ENCODE assay signal across 8 mouse cellular contexts in genomic region chr3:116331811-116332464, GRCm38 (mm10).
A peak's percentile ranks its signal among the peaks of the same experiment; 100 is the strongest.
DNase-seq lines count a peak whose midpoint lies in the region; ATAC-seq and TF ChIP-seq lines count a peak whose summit lies in the region.

No protein-coding gene starts in this region.

- TF ChIP-seq CTCF in bone marrow, adult 2 months (IDR thresholded peaks at IDR 0.05; ENCODE audit: control insufficient read depth, insufficient read depth, low read length), result peak; percentile 72
- peak; percentile 88 for TF ChIP-seq CTCF in lung, postnatal 0 days (IDR thresholded peaks at IDR 0.05)

- TF ChIP-seq POLR2A in bone marrow, adult 2 months (IDR thresholded peaks at IDR 0.05; ENCODE audit: borderline replicate concordance, control insufficient read depth, low read depth, low read length), result no peak

- DNase-seq in heart, adult 11 months, result peak; percentile 88
- DNase-seq in heart, postnatal 25 days (ENCODE audit: low spot score), result no peak
- DNase-seq in hindbrain, embryonic 11.5 days (ENCODE audit: low spot score), result peak; percentile 79
- DNase-seq in layer of hippocampus, adult 18-20 months (ENCODE audit: low spot score in 2 of 2), result peak; percentile 30 to 81
- peak; percentile 78 for DNase-seq in lung, postnatal 0 days (ENCODE audit: low spot score)
- DNase-seq in retina, postnatal 7 days (ENCODE audit: low read depth, low spot score), result peak; percentile 64

- H3K9me3 ChIP-seq in hindbrain, embryonic 11.5 days (ENCODE audit: control insufficient read depth, low read length), result no peaks in the 10 kb centered on the region
- no peaks in the 10 kb centered on the region for H3K9me3 ChIP-seq in lung, postnatal 0 days (ENCODE audit: low read length)

- H3K9ac ChIP-seq in hindbrain, embryonic 11.5 days (ENCODE audit: low read depth, low read length), result no peak overlapping the region
- H3K9ac ChIP-seq in lung, postnatal 0 days (replicated peaks; ENCODE audit: low read depth), result no peak overlapping the region

- H3K4me1 ChIP-seq in bone marrow, adult 2 months (ENCODE audit: control insufficient read depth, insufficient read depth, low read length), result no peaks in the 10 kb centered on the region; the same call in 1 of the 2 replicates
- H3K4me1 ChIP-seq in hindbrain, embryonic 11.5 days (replicated peaks; ENCODE audit: control insufficient read depth, insufficient read depth, low read length), result no peaks in the 10 kb centered on the region
- H3K4me1 ChIP-seq in lung, postnatal 0 days (ENCODE audit: insufficient read depth, low read depth, low read length), result no peaks in the 10 kb centered on the region

- peak; percentile 68; the same call in 1 of the 2 replicates for ATAC-seq in erythroblast, adult 5-6 weeks (replicated peaks; ENCODE audit: low FRiP score, poor library complexity, severe bottlenecking)
- peak; percentile 75; the same call in 1 of the 2 replicates for ATAC-seq in hindbrain, embryonic 11.5 days (ENCODE audit: low FRiP score)
- ATAC-seq in lung, postnatal 0 days, result peak; percentile 66

- H3K36me3 ChIP-seq in hindbrain, embryonic 11.5 days (ENCODE audit: control insufficient read depth, insufficient read depth, low read length), result no peaks in the 10 kb centered on the region
- H3K36me3 ChIP-seq in lung, postnatal 0 days (ENCODE audit: insufficient read depth, low read length), result no peaks in the 10 kb centered on the region

- no peaks in the 10 kb centered on the region for H3K27me3 ChIP-seq in hindbrain, embryonic 11.5 days (ENCODE audit: control insufficient read depth, insufficient read depth, low read length)
- no peaks in the 10 kb centered on the region for H3K27me3 ChIP-seq in lung, postnatal 0 days (replicated peaks; ENCODE audit: insufficient read depth, low read length)

- WGBS in bone marrow, adult 2 months, result 43% methylated on average over 8 of the region's 8 CpGs
- WGBS in hindbrain, embryonic 11.5 days, result 54% methylated on average over 8 of the region's 8 CpGs
- 46% methylated on average over 8 of the region's 8 CpGs for WGBS in lung, postnatal 0 days

- no peak overlapping the region for H3K4me2 ChIP-seq in hindbrain, embryonic 11.5 days (replicated peaks; ENCODE audit: low read depth, low read length)
- no peak overlapping the region for H3K4me2 ChIP-seq in lung, postnatal 0 days (replicated peaks; ENCODE audit: low read depth, low read length)

- intact Hi-C loops in heart, postnatal 25 days (cut with DNase I), result loop anchor here (2.0 to 10.0 kb wide), 3 partner anchors 165 to 419 kb away; partner anchors contain the start of gene Sass6

- H3K27ac ChIP-seq in bone marrow, adult 2 months (ENCODE audit: control insufficient read depth, insufficient read depth, low read depth, low read length, poor library complexity), result no peak overlapping the region
- H3K27ac ChIP-seq in hindbrain, embryonic 11.5 days (ENCODE audit: low read depth, low read length), result no peak overlapping the region
- no peak overlapping the region for H3K27ac ChIP-seq in lung, postnatal 0 days (ENCODE audit: low read length)

- TF ChIP-seq EP300 in lung, postnatal 0 days (IDR thresholded peaks at IDR 0.05), result no peak

- no peak overlapping the region for H3K4me3 ChIP-seq in bone marrow, adult 2 months (replicated peaks; ENCODE audit: control insufficient read depth, low read depth, low read length)
- no peak overlapping the region for H3K4me3 ChIP-seq in hindbrain, embryonic 11.5 days (ENCODE audit: low read depth, low read length)
- no peak overlapping the region for H3K4me3 ChIP-seq in lung, postnatal 0 days (ENCODE audit: low read depth, low read length)
